Mouse (Mus musculus) ES-Bruce4 (cell line): ENCODE measurements around the gene Dync1i2.

ENCODE experiments used
- CTCF ChIP-seq: IDR thresholded peaks from one replicate; pipeline ENCODE4 v1.8.1; 2011; ENCODE audit warnings: low read depth, low read length
- EP300 ChIP-seq: IDR thresholded peaks from 2 replicates; pipeline ENCODE4 v1.6.1; 2011; ENCODE audit warnings: low read depth, low read length; ENCODE audit not compliant: insufficient read depth

- TF ChIP-seq CTCF (no peak), EP300 (no peak)
Measured at GRCm38 (mm10) chr2:71191391-71192194, 19.9 kb upstream of the Dync1i2 start.
